Mouse (Mus musculus) olfactory bulb, adult 2 months (tissue): ENCODE data around the gene Tyw3. TPM values are rescaled to one million over a fixed set of nuclear protein-coding genes. Genes with fewer than 3 reads are reported as not detected.
"Not testable (repeated sequence)": the region's sequence is repeated elsewhere in the genome, so short reads cannot be mapped to it uniquely, and the experiment has no call there.

Experiments used
- H3K27ac ChIP-seq: fragments of 200-500 bp; 2 replicates; pipeline ENCODE4 v1.5.1; 2012; ENCODE audit warnings: low read depth, low read length; ENCODE audit not compliant: insufficient read depth
- H3K4me1 ChIP-seq: fragments of 200-500 bp; 2 replicates; pipeline ENCODE4 v1.6.1; 2012; ENCODE audit warnings: low read length; ENCODE audit not compliant: control insufficient read depth, insufficient read depth
- H3K4me3 ChIP-seq: fragments of 200-500 bp; 2 replicates; pipeline ENCODE4 v1.5.1; 2012; ENCODE audit warnings: mild to moderate bottlenecking, low read depth, low read length, moderate library complexity; ENCODE audit not compliant: insufficient read depth
- CTCF ChIP-seq: fragments of 200-500 bp; IDR thresholded peaks from 2 replicates; pipeline ENCODE4 v1.5.1; 2012; ENCODE audit warnings: low read depth, mild to moderate bottlenecking, low read length, moderate library complexity; ENCODE audit not compliant: insufficient read depth
- POLR2A ChIP-seq: fragments of 200-500 bp; IDR thresholded peaks from 2 replicates; pipeline ENCODE4 v1.6.1; 2012; ENCODE audit warnings: mild to moderate bottlenecking, low read depth, low read length, moderate library complexity; ENCODE audit not compliant: insufficient read depth
- WGBS: fragments of 180-500 bp; shearing (Covaris S2); methylation state at CpG from one replicate; pipeline ENCODE4 v1.1.7; 2018; 5-methylcytosine and 5-hydroxymethylcytosine counted together
- polyA plus RNA-seq: library from polyadenylated mRNA; stranded (reverse); fragments of >200 nt; gene quantifications from 2 replicates; pipeline ENCODE4 v1.2.4, GENCODE M21; 2012; ENCODE audit warnings: low replicate concordance; ENCODE audit not compliant: missing spikeins, insufficient read depth, insufficient read length

Tyw3 gene
- polyA plus RNA-seq = not detected in 2 replicates

GRCm38 (mm10) chr3:154596934-154597554 is at the start of gene Tyw3:
Gene Tyw3, minus strand, starts transcription at chr3:154597104.
- TF ChIP-seq POLR2A (no peak), CTCF (peak; percentile 16; the same call in 1 of the 2 replicates)
- under 1% methylated on average over 38 of the region's 38 CpGs for WGBS

GRCm38 (mm10) chr3:154633091-154633490 is 36.2 kb upstream of the Tyw3 start:
- no peak for TF ChIP-seq POLR2A
- no peak for TF ChIP-seq CTCF
- Histone ChIP-seq H3K4me1 (no peaks in the 10 kb centered on the region), H3K4me3 (no peak overlapping the region), H3K27ac (no peak overlapping the region)
- 80% methylated on average over 5 of the region's 5 CpGs for WGBS

More at GRCm38 (mm10) chr3:154596934-154597554, at the start of gene Tyw3:
- Histone ChIP-seq H3K4me1 (peaks cover 2% of the 10 kb centered on the region; the same call in 1 of the 2 replicates), H3K4me3 (peak within 1 kb of the TSS; percentile 76), H3K27ac (peak within 1 kb of the TSS; percentile 80)

- not testable (repeated sequence) for H3K4me1 ChIP-seq, H3K27ac ChIP-seq, H3K4me3 ChIP-seq
- WGBS = 91% methylated on average over 2 of the region's 2 CpGs
Measured at GRCm38 (mm10) chr3:154631281-154631680, 34.4 kb upstream of the Tyw3 start.

- Histone ChIP-seq H3K4me1 (no peaks in the 10 kb centered on the region), H3K27ac (no peak overlapping the region), H3K4me3 (no peak overlapping the region)
- TF ChIP-seq POLR2A = no peak
- TF ChIP-seq CTCF = no peak
Measured at GRCm38 (mm10) chr3:154628284-154628683, 31.4 kb upstream of the Tyw3 start.

GRCm38 (mm10) chr3:154616106-154616505 is 19.2 kb upstream of the Tyw3 start:
- WGBS = 96% methylated on average over 4 of the region's 4 CpGs
- Histone ChIP-seq H3K27ac (no peak overlapping the region), H3K4me3 (no peak overlapping the region), H3K4me1 (no peaks in the 10 kb centered on the region)
- TF ChIP-seq POLR2A (no peak), CTCF (no peak)

GRCm38 (mm10) chr3:154615304-154615703 is 18.4 kb upstream of the Tyw3 start:
- no peak for TF ChIP-seq CTCF
- no peak for TF ChIP-seq POLR2A
- 89% methylated on average over 7 of the region's 7 CpGs for WGBS
- H3K4me3 ChIP-seq = no peak overlapping the region
- no peak overlapping the region for H3K27ac ChIP-seq
- no peaks in the 10 kb centered on the region for H3K4me1 ChIP-seq

GRCm38 (mm10) chr3:154614771-154615170 is 17.9 kb upstream of the Tyw3 start:
- no peak overlapping the region for H3K27ac ChIP-seq
- no peaks in the 10 kb centered on the region for H3K4me1 ChIP-seq
- TF ChIP-seq CTCF (no peak), POLR2A (no peak)
- WGBS = 97% methylated on average over 8 of the region's 8 CpGs
- no peak overlapping the region for H3K4me3 ChIP-seq

- no peak for TF ChIP-seq CTCF
- WGBS = 92% methylated on average over 3 of the region's 3 CpGs
- Histone ChIP-seq H3K27ac (no peak overlapping the region), H3K4me1 (no peaks in the 10 kb centered on the region), H3K4me3 (no peak overlapping the region)
Measured at GRCm38 (mm10) chr3:154611888-154612287, 15.0 kb upstream of the Tyw3 start.

GRCm38 (mm10) chr3:154607896-154608295 is 11.0 kb upstream of the Tyw3 start:
- H3K4me3 ChIP-seq = no peak overlapping the region
- no peak overlapping the region for H3K27ac ChIP-seq
- TF ChIP-seq POLR2A (no peak), CTCF (no peak)
- WGBS = 81% methylated on average over 1 of the region's 1 CpGs
- no peaks in the 10 kb centered on the region for H3K4me1 ChIP-seq

GRCm38 (mm10) chr3:154604871-154605270 is 8.0 kb upstream of the Tyw3 start:
- TF ChIP-seq POLR2A (no peak), CTCF (no peak)
- Histone ChIP-seq H3K27ac (no peak overlapping the region), H3K4me3 (no peak overlapping the region), H3K4me1 (no peaks in the 10 kb centered on the region)
- 63% methylated on average over 5 of the region's 5 CpGs for WGBS
